Mouse (Mus musculus): ENCODE data around the gene Sult5a1.

- TF ChIP-seq CTCF (IDR thresholded peaks at IDR 0.05; ENCODE audit: extremely low read depth, insufficient read depth, low read length) (no peak), POLR2A (IDR thresholded peaks at IDR 0.05; ENCODE audit: extremely low read depth, insufficient read depth, low read length) (peak; percentile 96)
Observed at GRCm38 (mm10) chr8:123101735-123102685, 56.1 kb downstream of the Sult5a1 start, which contains the start of gene Rpl13.
